Mouse (Mus musculus) hindbrain, embryonic 12.5 days (tissue): ENCODE measurements at regions not wholly inside any gene's neighbourhood (a gene's known extent, or its start where the extent isn't known, plus 50 kb on each side); places are given as distances from the start of the nearest gene placed in this dataset.

ENCODE experiments used
- ATAC-seq: fragments of 200-750 bp; cut with Nextera tagmentation; 2 replicates; pipeline ENCODE4 v1.8.0; 2017; ENCODE audit warnings: moderate TSS enrichment; ENCODE audit not compliant: low FRiP score
- H3K27ac ChIP-seq: fragments of 300-500 bp; sonication (generic); 2 replicates; pipeline ENCODE4 v1.5.1; 2016; ENCODE audit warnings: mild to moderate bottlenecking
- H3K27me3 ChIP-seq: fragments of 300-500 bp; sonication (generic); 2 replicates; pipeline ENCODE4 v1.6.1; 2016; ENCODE audit warnings: mild to moderate bottlenecking
- H3K36me3 ChIP-seq: fragments of 300-500 bp; sonication (generic); 2 replicates; pipeline ENCODE4 v1.6.1; 2016; ENCODE audit warnings: mild to moderate bottlenecking
- H3K4me1 ChIP-seq: fragments of 300-500 bp; sonication (generic); 2 replicates; pipeline ENCODE4 v1.6.1; 2016
- H3K4me2 ChIP-seq: fragments of 300-500 bp; sonication (generic); replicated peaks from 2 replicates; pipeline ENCODE4 v1.6.1; 2016; ENCODE audit warnings: mild to moderate bottlenecking
- H3K4me3 ChIP-seq: fragments of 300-500 bp; sonication (generic); 2 replicates; pipeline ENCODE4 v1.5.1; 2016; ENCODE audit warnings: mild to moderate bottlenecking
- H3K9ac ChIP-seq: fragments of 300-500 bp; sonication (generic); 2 replicates; pipeline ENCODE4 v1.6.1; 2016; ENCODE audit warnings: mild to moderate bottlenecking, moderate library complexity
- H3K9me3 ChIP-seq: fragments of 300-500 bp; sonication (generic); replicated peaks from 2 replicates; pipeline ENCODE4 v1.6.1; 2016; ENCODE audit warnings: mild to moderate bottlenecking
- WGBS: fragments of 180-500 bp; shearing (Covaris S2); methylation state at CpG from one replicate; pipeline ENCODE4 v1.1.7; 2016; 5-methylcytosine and 5-hydroxymethylcytosine counted together

DNA sequence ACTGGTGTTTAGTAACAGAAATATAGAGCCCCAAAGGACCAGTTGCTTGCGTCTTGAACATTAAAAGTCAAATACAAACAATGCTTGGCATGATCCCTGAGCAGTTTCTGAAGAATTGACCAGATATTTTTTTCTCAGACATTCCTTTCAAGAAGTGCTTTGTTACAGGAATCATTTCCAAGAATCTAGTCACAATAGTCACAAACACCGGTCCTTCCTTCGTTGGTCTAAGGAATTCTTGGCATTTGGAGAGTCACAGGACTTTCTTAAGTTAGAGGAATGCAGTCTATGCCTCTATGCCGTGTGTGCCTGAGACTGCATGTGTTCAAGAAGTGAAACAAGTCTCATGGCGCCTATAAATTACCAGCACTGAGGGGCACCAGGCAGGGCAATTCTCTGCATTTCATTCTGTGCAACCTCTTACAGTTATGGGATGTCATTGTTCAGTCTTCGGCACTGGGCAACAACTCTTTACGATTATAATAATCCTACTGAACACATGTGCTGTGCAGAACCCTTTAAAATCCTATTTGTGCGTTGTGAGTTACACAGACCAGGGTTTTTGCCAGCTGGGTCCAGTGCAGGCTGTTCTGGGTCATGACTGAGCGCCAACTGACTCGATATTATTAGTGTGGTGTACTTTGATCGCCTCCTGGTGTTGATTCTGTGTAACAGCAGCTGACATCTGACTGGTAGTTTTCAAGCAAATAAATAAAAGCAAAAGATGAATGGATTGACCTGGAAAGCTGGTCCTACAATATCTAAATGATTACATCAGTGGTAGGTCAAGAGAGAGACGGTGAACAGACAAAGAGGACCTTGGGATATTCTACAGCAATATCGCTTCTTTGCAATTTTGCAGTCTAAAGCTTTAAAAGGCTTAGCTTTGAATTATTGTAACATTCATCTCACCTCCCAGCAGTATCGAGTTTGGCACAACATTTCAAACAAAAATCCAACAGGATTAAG lies 398.6 kb upstream of the Ddi1 start:
- H3K27me3 ChIP-seq: no peaks in the 10 kb centered on the region
- no peak overlapping the region; the same call in 1 of the 2 replicates for H3K4me2 ChIP-seq
- no peaks in the 10 kb centered on the region for H3K9me3 ChIP-seq
- H3K36me3 ChIP-seq: no peaks in the 10 kb centered on the region
- H3K4me3 ChIP-seq: no peak overlapping the region
- WGBS: 49% methylated on average over 14 of the region's 14 CpGs
- no peak overlapping the region for H3K9ac ChIP-seq
- no peak overlapping the region for H3K27ac ChIP-seq
- ATAC-seq: peak; percentile 93
- H3K4me1 ChIP-seq: peaks cover 3% of the 10 kb centered on the region; the same call in 1 of the 2 replicates

DNA sequence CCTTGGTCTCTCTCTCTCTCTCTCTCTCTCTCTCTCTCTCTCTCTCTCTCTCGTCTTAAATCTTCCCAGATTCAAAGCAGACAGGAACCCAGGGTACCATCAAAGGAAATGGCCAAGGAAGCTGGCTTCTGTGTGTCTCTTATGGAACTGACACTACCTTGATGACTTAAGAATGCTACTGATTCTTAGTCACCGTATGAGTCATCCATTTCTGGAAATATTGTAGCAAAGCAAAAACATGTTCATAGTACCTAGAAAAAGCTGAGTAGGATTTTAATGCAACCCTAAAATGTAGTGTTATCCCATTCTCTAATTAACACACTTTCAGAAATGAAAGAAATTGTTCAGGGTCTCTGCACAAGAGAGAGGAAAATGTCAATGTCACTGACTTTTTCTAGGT lies 396.0 kb upstream of the Ddi1 start:
- Histone ChIP-seq H3K27ac (no peak overlapping the region), H3K4me2 (no peak overlapping the region), H3K36me3 (no peaks in the 10 kb centered on the region), H3K4me1 (peaks cover 3% of the 10 kb centered on the region; the same call in 1 of the 2 replicates), H3K9me3 (no peaks in the 10 kb centered on the region), H3K4me3 (no peak overlapping the region), H3K27me3 (no peaks in the 10 kb centered on the region), H3K9ac (no peak overlapping the region)
- 80% methylated on average over 2 of the region's 2 CpGs for WGBS
- no peak for ATAC-seq

DNA sequence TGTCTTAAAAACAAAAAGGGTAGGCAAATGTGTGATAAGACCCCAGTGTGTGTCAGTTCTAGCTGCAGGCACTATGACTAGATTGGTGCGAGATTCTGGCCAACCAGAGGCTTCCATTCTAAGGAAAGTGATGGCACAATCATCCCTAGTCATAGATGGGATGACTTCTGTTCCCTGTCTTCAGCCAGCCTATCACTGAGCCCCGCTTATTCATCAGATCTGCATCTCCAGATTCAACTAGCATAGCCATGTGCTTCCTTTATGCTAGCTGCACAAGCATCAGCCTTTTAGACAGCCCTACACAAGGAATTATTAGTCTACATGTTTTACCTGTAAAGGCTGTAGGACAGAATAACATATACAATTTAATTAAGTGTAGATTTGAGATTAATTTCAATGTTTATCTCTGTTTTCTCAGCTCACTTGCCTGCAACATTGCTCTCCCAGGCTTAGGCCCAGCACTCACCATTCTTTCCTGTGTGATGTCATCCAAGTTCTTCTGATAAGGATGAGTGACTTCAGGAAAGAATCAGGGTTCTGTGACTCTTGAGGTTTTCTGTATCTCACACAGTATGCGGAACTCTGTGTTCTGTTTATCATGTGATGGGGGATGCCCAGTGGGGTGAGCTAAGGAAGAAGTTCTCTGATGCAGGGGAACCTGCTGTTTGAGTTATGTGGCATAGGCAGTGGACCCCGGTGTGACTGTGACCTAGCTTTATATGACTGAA lies 382.8 kb upstream of the Ddi1 start:
- Histone ChIP-seq H3K36me3 (no peaks in the 10 kb centered on the region), H3K9me3 (no peaks in the 10 kb centered on the region), H3K9ac (no peak overlapping the region), H3K27me3 (no peaks in the 10 kb centered on the region), H3K27ac (no peak overlapping the region), H3K4me3 (no peak overlapping the region), H3K4me2 (no peak overlapping the region), H3K4me1 (no peaks in the 10 kb centered on the region)
- 84% methylated on average over 4 of the region's 4 CpGs for WGBS
- ATAC-seq: no peak

DNA sequence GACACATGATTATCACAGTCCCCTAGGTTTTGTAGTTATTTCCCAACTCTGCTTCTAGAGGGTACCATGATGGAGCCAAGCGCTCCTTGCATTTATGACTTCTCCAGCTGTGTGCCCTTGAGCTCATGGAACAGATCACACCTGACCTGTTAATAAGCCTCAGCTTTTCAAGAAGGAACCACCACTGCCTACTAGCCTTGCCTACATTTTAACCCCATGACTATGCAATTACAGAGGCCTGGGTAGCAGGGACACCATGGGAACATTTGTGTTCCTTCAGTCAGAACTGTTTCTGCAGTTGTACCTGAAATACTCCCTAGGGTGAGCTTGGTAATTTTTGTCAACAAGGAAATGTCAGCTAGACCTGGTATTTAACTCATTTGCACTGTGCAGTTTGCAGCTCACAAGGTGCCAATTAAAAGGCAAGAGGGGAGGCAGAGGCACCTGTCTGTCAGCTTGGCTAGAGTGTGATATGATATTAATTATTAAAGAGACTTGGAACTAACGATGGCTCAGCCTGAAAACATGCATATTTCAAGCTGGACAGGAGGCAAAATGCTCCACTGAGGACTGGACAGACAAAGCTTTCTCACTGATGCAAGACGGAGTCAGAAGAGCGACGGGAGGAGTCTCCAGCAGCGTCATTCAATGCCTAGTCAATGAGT lies 382.1 kb upstream of the Ddi1 start:
- no peaks in the 10 kb centered on the region for H3K36me3 ChIP-seq
- no peaks in the 10 kb centered on the region for H3K27me3 ChIP-seq
- ATAC-seq: no peak
- no peaks in the 10 kb centered on the region for H3K4me1 ChIP-seq
- no peak overlapping the region for H3K4me2 ChIP-seq
- no peak overlapping the region for H3K4me3 ChIP-seq
- H3K27ac ChIP-seq: no peak overlapping the region
- H3K9me3 ChIP-seq: no peaks in the 10 kb centered on the region
- H3K9ac ChIP-seq: no peak overlapping the region
- WGBS: 73% methylated on average over 6 of the region's 6 CpGs

DNA sequence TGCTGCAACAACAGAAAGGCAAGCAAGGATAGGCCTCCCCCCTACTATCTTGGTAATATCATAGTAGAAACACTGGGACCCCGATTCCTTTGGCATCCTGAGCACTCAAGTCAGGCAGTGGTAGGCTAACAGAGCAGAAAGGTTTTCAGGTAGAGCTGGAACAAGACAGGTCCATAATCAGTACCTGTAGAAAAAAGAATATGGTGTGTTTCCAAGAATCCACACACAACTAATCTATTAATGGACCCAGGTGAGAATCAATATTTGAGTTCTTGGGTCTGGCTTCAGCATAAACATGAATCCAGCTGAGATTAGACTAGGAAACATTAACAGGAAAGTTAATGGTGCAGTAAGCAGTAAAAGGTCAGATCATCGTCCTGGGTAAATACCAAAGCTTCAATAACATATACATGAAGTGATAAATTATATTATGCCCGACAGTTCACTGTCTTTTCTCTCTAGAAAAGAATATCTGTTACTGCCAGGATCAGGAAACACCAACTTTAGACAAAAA lies 376.2 kb upstream of the Ddi1 start:
- Histone ChIP-seq H3K27me3 (no peaks in the 10 kb centered on the region), H3K27ac (no peak overlapping the region), H3K9me3 (no peaks in the 10 kb centered on the region), H3K4me2 (no peak overlapping the region), H3K4me1 (no peaks in the 10 kb centered on the region), H3K36me3 (no peaks in the 10 kb centered on the region), H3K4me3 (no peak overlapping the region), H3K9ac (no peak overlapping the region)
- no peak for ATAC-seq
- 87% methylated on average over 3 of the region's 3 CpGs for WGBS

DNA sequence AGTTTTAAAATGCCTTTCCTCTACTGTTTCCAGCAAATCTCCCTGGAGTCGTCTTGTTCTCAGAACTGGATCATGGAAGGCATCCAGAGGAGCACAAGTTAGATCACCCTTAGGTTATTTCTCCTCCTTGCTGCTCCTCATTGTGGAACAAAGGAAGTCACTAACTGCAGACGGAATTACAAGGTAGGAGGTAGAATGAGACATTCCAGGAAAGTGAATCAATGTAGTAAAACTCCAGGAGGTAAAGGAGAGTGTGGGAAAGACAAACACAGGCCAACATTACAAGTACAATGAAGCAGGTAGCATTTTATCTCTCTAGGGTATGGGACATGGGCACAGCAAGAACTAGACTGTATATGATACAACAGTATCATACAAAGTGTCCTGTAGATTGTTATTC lies 375.7 kb upstream of the Ddi1 start:
- Histone ChIP-seq H3K9me3 (no peaks in the 10 kb centered on the region), H3K36me3 (no peaks in the 10 kb centered on the region), H3K4me2 (no peak overlapping the region), H3K27ac (no peak overlapping the region), H3K27me3 (no peaks in the 10 kb centered on the region), H3K9ac (no peak overlapping the region), H3K4me1 (no peaks in the 10 kb centered on the region), H3K4me3 (no peak overlapping the region)
- no peak for ATAC-seq
- 74% methylated on average over 2 of the region's 2 CpGs for WGBS

DNA sequence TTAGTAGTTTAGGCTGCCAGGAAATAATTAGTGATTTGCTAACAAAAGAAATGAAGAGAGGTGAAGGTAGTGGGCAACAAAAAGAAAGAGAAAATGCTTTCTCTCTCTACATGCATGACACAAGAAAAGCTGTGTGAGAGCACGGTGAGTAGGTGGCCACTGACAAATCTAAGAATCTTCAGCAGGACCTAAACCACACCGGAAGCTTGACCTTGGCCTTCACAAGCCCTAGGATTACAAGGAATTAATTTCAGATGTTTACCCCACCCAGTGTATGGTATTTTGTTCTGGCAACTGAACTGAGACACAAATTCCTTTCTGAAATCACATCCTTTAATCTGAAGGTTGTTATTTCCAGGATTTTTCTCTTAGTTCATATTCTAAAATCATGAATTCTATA lies 347.5 kb upstream of the Ddi1 start:
- Histone ChIP-seq H3K4me3 (no peak overlapping the region), H3K27ac (no peak overlapping the region), H3K9ac (no peak overlapping the region), H3K27me3 (no peaks in the 10 kb centered on the region), H3K4me1 (no peaks in the 10 kb centered on the region), H3K36me3 (no peaks in the 10 kb centered on the region), H3K9me3 (no peaks in the 10 kb centered on the region), H3K4me2 (no peak overlapping the region)
- ATAC-seq: no peak
- 87% methylated on average over 2 of the region's 2 CpGs for WGBS

DNA sequence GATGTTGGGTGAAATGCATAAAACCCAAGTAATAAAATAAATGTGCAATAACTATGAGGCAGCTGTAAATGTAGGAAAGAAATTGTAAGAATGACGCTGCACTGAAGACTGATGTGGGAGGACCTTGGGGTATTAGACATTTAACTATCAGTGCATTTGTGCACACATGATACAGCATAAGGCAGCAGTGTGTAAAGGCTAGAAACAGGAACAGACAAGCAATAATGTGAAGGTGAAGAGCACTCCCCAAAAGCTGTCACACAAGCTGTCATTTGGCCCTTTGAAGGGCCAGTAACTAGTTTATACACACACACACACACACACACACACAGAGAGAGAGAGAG lies 339.6 kb upstream of the Ddi1 start:
- no peaks in the 10 kb centered on the region for H3K9me3 ChIP-seq
- H3K36me3 ChIP-seq: no peaks in the 10 kb centered on the region
- no peak for ATAC-seq
- no peaks in the 10 kb centered on the region for H3K4me1 ChIP-seq
- no peak overlapping the region for H3K4me3 ChIP-seq
- H3K9ac ChIP-seq: no peak overlapping the region
- 90% methylated on average over 1 of the region's 1 CpGs for WGBS
- no peak overlapping the region for H3K27ac ChIP-seq
- no peaks in the 10 kb centered on the region for H3K27me3 ChIP-seq
- H3K4me2 ChIP-seq: no peak overlapping the region

DNA sequence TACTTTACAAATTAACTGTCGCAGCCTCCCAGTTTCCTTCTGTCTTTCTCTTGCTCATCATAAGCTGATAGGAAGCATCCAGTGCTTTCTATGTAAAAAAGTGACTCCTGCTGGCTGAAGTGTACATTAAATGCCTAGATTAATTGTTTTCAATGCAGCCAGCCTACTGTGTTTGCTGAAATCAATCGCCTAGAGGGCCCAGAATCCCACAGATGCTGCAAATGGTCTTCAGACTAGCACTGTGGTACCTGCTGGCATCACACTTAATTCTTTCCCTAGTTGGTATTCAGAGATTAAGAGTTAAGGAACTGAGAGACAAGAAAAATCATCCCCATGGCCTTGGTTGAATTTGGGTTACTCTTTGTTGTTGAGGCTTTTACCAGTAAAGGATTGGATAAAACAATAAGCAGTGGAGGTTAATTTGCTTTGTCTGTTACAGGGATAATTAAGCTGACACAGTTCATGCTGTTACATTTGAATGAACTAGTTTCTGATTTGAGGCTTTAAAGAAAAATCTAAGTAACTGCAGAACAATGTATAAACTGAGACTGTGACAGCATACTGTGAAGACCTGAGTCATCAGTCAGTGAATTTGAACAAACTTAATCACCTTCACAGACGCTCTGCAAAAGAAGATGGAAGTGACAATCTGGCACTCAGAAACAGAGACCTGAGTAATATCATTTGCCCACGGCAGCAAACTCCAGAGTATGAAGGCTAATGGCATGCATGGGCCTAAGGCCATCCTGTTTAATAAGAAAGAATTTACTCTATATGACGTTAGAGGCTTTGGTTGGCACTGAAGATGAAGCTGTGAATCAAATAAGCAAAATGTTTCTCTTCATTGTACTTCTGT lies 339.0 kb upstream of the Ddi1 start:
- Histone ChIP-seq H3K4me2 (no peak overlapping the region), H3K9me3 (no peaks in the 10 kb centered on the region), H3K4me3 (no peak overlapping the region), H3K9ac (no peak overlapping the region), H3K36me3 (no peaks in the 10 kb centered on the region), H3K27me3 (no peaks in the 10 kb centered on the region), H3K27ac (no peak overlapping the region), H3K4me1 (no peaks in the 10 kb centered on the region)
- WGBS: 63% methylated on average over 5 of the region's 5 CpGs
- ATAC-seq: no peak
